In the genomic region with DNA sequence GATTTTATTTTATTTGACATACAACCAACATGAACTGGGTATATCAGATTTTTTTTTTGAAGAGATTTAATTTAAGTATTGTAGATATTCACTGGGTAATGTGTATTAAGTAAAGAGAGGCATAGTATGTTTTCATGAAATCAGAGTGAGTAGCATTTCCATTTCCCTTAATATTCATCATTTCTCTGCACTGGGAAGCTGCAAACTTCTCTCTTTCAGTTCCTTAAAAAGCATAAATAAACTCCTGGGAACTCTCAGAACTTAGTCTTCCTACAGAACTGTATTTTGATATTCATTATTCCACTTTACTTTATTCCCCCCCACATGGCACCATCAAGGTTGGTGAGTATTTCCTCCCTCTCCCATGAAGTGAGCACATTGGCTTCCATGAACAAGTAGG, we compare ENCODE assay signal across 26 mouse cellular contexts. TPM values are rescaled to one million over a fixed set of nuclear protein-coding genes. Genes with fewer than 3 reads are reported as not detected.
A peak's percentile ranks its signal among the peaks of the same experiment; 100 is the strongest.
DNase-seq lines count a peak whose midpoint lies in the region; ATAC-seq and TF ChIP-seq lines count a peak whose summit lies in the region.
"Had no signal": no experiment of that assay in that cellular context is flagged by ENCODE, and none has a peak within 500 bp of the region (broad histone marks: within the 10 kb centered on the region; RNA-seq: fewer than 3 reads in every experiment).

No protein-coding gene starts in this region.

- no peak overlapping the region for H3K27ac ChIP-seq in liver, adult 2 months (replicated peaks; ENCODE audit: insufficient read depth, low read depth, low read length)
- H3K27ac ChIP-seq in liver, embryonic 12.5 days = no peak overlapping the region
- H3K27ac ChIP-seq: embryonic facial prominence, embryonic 10.5 days; embryonic facial prominence, embryonic 12.5 days; forebrain, embryonic 10.5 days; forebrain, embryonic 12.5 days had no signal

- no peak for TF ChIP-seq POLR2A in liver, adult 2 months (IDR thresholded peaks at IDR 0.05; ENCODE audit: extremely low read depth, insufficient read depth, low read length)

- no peak overlapping the region for H3K4me2 ChIP-seq in liver, embryonic 12.5 days
- H3K4me2 ChIP-seq: embryonic facial prominence, embryonic 12.5 days; forebrain, embryonic 12.5 days had no signal

- H3K9ac ChIP-seq in liver, adult 2 months (ENCODE audit: low read depth, low read length) = no peak overlapping the region
- no peak overlapping the region for H3K9ac ChIP-seq in liver, embryonic 12.5 days
- H3K9ac ChIP-seq: embryonic facial prominence, embryonic 12.5 days; forebrain, embryonic 12.5 days had no signal

- H3K4me3 ChIP-seq in liver, adult 2 months (ENCODE audit: insufficient read depth, low read depth, low read length) = no peak overlapping the region
- H3K4me3 ChIP-seq in liver, embryonic 12.5 days = no peak overlapping the region
- H3K4me3 ChIP-seq: embryonic facial prominence, embryonic 10.5 days; embryonic facial prominence, embryonic 12.5 days; erythroblast, embryonic 14.5 days; forebrain, embryonic 10.5 days; forebrain, embryonic 12.5 days had no signal

- peak; percentile 10 for DNase-seq in liver, adult 2 months (ENCODE audit: extremely low read depth, low read depth, low spot score)
- DNase-seq in testis, postnatal 14 days (ENCODE audit: low spot score) = no peak
- DNase-seq: adrenal gland, adult 8-10 months; adrenal gland, postnatal 14 days; B cell, adult 2 months; cerebellum, adult 11 months; cerebellum, adult 18-20 months; cerebellum, adult 8-10 months; cerebellum, adult 9-11 months; cerebellum, postnatal 14 days; cerebellum, postnatal 36 days had no signal

- ATAC-seq in liver, embryonic 12.5 days = no peak
- ATAC-seq in megakaryocyte, adult 5-6 weeks (ENCODE audit: poor library complexity, severe bottlenecking) = peak; percentile 72
- ATAC-seq in erythroblast, adult 5-6 weeks (replicated peaks; ENCODE audit: low FRiP score, poor library complexity, severe bottlenecking) = no peak
- ATAC-seq: activated CD4-positive, CD25-positive, alpha-beta regulatory T cell, adult 4 months; CD4-positive, CD25-positive, alpha-beta regulatory T cell, adult 4 months; forebrain, embryonic 14.5 days; forebrain, embryonic 16.5 days; Patski had no signal

- H3K4me1 ChIP-seq in liver, adult 2 months (ENCODE audit: control insufficient read depth, insufficient read depth, low read length) = no peaks in the 10 kb centered on the region
- no peaks in the 10 kb centered on the region for H3K4me1 ChIP-seq in liver, embryonic 12.5 days
- H3K4me1 ChIP-seq: embryonic facial prominence, embryonic 12.5 days had no signal

- no peaks in the 10 kb centered on the region for H3K79me2 ChIP-seq in liver, adult 2 months (ENCODE audit: control insufficient read depth, insufficient read depth, low read length)

- no peaks in the 10 kb centered on the region for H3K9me3 ChIP-seq in liver, embryonic 12.5 days (replicated peaks)
- H3K9me3 ChIP-seq: embryonic facial prominence, embryonic 10.5 days; embryonic facial prominence, embryonic 12.5 days; forebrain, embryonic 10.5 days; forebrain, embryonic 12.5 days had no signal

- TF ChIP-seq CTCF in liver, adult 2 months (IDR thresholded peaks at IDR 0.05; ENCODE audit: low read depth, low read length) = no peak

- no peaks in the 10 kb centered on the region for H3K27me3 ChIP-seq in liver, adult 2 months (ENCODE audit: control insufficient read depth, insufficient read depth, low read length)
- no peaks in the 10 kb centered on the region for H3K27me3 ChIP-seq in liver, embryonic 12.5 days (replicated peaks)
- H3K27me3 ChIP-seq: CH12.LX; embryonic facial prominence, embryonic 12.5 days; forebrain, embryonic 12.5 days had no signal

- no peaks in the 10 kb centered on the region for H3K36me3 ChIP-seq in liver, adult 2 months (ENCODE audit: control insufficient read depth, insufficient read depth, low read length)
- no peaks in the 10 kb centered on the region for H3K36me3 ChIP-seq in liver, embryonic 12.5 days
- H3K36me3 ChIP-seq: embryonic facial prominence, embryonic 10.5 days; embryonic facial prominence, embryonic 12.5 days; forebrain, embryonic 10.5 days; forebrain, embryonic 12.5 days; G1E had no signal

RNA-seq across cellular contexts. Expression of gene Adgrl3, which starts 23.9 kb away (rescaled TPM):
- total RNA-seq in liver, adult 2 months (2014; rRNA removed) = 1.0 and 1.8 TPM in 2 replicates
- 0.16 and 0.33 TPM in 2 replicates for polyA plus RNA-seq in liver, adult 2 months (2012; rRNA removed)
- 4.1 and 4.5 TPM in 2 replicates for polyA plus RNA-seq in liver, embryonic 12.5 days (2016; fragmentation: Nextera tagmentation; extraction: Ambion mirVana)
- 0.09 TPM in 1 of 2 replicates, not detected in the other for total RNA-seq in megakaryocyte, adult 5-6 weeks (2015)
- 0.04 and 0.15 TPM in 2 replicates for total RNA-seq in megakaryocyte, adult 5-6 weeks (2017)
- total RNA-seq in erythroblast, adult 5-6 weeks (2015; ENCODE audit: low replicate concordance) = not detected in 2 replicates
- total RNA-seq in erythroblast, adult 5-6 weeks (2017; ENCODE audit: low replicate concordance) = 0.84 TPM in 1 of 2 replicates, not detected in the other
- polyA plus RNA-seq: erythroblast, embryonic 14.5 days; G1E had no signal
